Mouse (Mus musculus): ENCODE measurements around the gene Dhrs7b. TPM values are rescaled to one million over a fixed set of nuclear protein-coding genes. Genes with fewer than 3 reads are reported as not detected.
"Not testable (repeated sequence)": the region's sequence is repeated elsewhere in the genome, so short reads cannot be mapped to it uniquely, and the experiment has no call there.

Gene Dhrs7b
- total RNA-seq, 2 experiments from 2014 or later, result 17.1 to 19.7 TPM

DNA sequence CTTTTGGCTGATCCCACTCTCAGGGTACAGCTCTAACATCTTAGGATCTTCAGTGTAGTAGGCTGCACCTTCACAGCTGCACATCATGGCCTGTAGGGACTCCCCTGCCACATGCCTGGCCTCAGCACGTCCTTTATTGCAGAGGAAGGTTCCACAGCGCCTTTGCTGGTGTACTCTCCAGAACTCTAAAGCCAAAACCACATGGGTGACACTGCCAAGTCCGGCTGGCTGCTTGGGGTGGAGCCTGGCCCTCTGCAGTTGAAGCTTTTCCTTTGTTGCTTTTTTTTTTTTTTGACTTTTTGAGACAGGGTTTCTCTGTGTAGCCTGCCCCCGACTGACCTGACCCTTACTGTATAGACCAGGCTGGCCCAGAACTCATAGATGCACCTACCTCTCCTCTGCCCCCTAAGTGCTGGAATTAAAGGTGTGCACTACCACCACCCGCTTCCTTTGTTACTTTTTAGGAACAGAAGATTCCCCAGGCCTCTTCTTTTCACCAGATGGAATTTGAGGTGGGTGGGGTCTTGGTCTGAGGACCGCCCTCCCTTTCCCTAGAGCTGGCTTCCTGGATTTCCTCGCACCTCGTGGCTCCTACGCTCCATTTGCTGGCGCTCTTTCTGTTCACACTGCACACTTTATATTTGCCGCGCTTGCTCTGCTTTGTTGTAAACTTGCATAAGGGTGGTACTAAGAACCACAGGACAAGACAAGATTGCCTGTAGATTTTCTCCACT lies 11.2 kb downstream of the Dhrs7b start:
- DNase-seq, result no peak

DNA sequence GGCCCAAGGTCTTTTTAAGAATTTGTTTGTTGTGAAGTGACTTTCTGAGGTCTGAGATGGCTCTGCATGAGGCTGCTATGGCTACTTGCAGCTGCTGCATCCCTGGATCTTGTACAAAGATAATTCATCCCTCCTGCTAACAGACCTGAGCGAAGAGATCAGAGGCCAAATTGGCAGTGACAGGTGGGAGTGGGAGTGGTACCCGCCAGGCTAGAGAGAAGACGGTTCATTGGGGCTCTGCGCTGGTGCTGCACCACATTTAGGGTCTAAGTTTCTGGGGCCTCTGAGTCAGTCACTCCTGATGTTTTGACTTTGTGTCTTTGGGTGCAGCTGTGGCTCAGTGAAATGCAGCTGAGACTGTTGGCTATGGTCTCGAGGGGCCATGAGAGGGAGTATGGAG lies 13.0 kb downstream of the Dhrs7b start:
- DNase-seq, result no peak

DNA sequence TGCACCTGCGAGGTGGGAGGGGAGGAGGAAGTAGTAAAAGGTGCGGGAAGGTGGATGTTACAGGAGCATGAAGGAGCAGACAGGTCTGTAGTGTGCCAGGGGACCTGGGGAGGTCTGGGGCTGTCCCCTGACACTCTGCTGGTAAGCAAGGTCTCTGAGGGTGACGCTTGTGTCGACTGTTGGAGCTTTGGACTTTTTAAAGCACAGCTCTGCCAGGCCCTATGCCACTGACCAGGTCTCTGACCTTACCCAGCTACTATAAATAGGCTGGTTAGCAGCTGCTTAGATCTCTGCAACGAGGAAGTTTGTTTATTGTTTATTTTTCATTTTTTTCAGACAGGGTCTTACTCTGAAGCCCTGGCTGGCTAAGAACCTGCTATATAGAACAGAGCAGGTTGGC lies 15.0 kb downstream of the Dhrs7b start:
- no peak for DNase-seq

DNA sequence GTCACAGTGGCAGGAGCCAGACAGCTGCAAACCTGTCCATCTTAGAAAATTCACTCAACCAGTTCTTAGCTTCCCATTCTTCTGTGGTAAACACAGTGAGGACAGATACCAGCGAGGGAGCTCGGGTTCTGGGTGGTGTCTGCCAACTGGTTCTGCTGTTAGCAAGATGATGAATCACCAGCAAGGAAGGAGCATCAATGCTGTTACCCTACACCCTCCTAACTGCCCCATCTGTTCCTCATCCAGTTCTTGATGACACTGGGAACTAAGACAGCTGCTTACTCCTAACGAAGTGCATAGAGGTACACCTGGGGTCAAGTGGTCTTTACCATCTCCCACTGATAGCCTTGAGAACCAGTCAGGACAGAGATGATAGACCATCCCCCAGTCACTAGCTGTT lies 26.2 kb downstream of the Dhrs7b start:
- no peak for DNase-seq

DNA sequence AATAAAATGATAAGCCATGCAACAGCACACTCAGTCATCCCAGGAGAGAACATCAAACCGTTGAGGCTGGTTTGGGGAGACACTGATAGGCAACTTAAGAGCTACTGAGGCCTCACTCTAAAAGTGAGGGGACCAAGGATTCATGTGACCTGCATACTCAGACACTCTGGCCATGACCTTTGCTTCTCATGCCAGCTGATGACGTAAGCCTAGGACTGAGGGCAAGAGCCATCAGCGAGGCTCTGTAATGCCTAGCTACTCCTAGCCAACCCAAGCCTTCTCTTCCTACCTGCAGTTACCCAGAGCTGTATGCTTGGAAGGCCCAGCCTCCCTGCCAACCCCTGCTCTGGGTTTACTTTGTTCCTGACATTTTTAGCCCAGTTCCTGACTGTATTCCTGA lies 31.6 kb downstream of the Dhrs7b start:
- no peak for DNase-seq

DNA sequence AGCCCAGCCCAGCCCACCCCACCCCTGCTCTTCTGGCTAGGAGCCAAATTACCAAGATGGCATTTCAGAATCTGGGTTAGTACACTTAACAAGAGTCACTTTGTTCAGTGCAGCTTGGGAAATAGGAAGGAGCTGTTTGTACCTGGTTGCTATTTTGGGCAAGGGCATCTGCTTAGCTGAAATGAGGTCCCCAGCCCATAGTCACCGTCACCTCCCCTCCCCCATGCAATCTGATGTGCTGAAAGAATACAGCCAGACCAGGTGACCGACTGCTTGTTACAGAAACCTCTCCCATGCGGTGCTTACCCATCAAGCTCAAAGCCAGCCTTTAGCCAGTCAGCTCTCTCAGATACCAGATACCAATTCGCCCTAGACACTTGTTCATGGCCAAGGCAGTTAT lies 32.8 kb downstream of the Dhrs7b start:
- peak; percentile 37 for DNase-seq

DNA sequence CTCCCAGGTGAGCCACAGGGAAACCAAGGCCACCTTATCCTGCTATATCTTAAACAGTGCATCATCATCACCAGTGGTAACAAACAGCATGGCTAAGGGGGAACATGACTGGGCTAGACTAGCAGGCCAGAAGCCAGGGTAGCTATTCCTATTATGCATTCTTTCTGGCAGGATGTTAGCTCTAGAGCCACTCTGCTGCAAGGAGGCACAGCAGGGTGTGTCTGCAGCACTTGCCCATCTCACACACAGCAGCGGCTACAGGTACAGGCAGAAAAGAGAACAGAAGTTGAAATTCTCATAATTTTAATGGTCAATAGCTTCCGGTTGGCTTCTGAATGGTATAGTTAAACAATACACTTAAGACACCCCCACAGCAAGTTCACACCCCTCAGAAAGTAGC lies 33.7 kb downstream of the Dhrs7b start:
- DNase-seq, result no peak

DNA sequence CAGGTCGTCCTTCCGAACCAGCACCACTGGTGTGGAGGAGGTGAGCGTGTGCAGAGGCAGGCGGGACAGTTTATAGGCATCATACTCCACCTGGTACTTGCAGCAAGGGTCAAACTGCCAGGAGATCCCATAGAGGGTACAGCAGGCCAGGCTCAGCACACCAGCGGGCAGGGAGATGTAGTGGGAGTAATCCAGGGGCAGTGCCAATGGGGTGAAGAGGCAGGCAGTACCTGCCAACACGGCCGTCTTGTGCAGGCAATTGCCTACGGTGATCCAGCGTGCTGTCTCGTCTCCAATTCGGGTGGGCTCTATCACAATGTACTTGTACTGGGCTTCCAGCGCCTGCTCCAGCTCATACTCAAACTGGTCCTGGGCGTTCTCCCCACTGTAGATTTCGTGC lies 34.5 kb downstream of the Dhrs7b start:
- peak; percentile 35 for DNase-seq

DNA sequence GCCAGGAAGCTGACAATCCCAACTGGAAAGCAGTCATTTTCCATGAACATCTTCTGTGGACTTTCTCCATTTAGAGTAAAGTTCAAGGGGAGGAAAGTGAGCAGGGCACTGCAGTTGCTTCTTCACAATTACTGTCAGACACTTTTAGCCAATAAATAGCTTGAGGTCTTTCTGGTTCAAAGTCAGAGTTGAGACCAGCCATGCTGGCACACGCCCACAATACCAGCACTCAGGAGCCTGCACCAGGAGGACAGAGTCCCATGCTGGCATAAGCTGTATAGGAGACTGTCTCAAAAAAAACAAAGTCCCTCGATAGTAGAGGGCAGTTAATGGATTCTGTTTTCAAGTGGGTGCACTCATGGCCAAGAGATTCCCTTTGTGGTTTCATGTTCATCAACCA lies 35.6 kb downstream of the Dhrs7b start:
- DNase-seq, result no peak

DNA sequence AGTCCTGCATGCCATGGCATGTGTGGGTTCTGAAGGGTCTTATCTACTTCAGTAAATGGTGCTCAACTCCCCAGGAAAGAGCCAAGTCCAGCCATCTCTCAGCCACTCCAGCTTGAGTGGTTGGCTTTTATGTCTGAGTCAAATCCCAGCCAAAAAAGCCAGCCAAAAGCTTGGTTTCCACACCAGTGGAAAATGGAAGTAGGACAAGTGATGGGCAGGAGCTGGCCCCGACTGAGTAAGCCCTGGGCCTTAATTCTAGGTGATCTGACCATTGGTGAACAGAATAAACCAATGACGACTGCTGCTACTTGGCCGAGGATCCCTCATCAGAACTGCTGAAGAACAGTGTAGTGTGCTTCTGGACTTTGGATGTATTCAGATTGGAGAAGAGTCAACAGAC lies 37.0 kb downstream of the Dhrs7b start:
- no peak for DNase-seq

DNA sequence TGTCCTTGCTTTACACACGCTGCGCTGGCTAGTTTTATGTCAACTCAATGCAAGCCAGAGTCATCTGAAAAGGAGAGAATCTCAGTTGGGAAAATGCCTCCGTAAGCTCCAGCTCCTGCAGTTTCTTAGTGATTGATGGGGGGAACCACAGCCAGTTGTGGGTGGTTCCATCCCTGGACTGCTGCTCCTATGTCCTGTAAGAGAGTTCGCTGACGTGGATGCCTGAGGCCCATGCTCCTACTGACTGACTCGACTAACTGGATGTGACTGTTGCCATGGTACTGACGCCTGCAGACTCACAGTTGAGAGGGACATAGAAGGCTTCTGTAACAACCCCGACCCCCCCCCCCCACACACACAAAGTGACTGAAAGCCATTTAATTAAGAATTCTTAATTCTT lies 37.5 kb downstream of the Dhrs7b start:
- no peak for DNase-seq

DNA sequence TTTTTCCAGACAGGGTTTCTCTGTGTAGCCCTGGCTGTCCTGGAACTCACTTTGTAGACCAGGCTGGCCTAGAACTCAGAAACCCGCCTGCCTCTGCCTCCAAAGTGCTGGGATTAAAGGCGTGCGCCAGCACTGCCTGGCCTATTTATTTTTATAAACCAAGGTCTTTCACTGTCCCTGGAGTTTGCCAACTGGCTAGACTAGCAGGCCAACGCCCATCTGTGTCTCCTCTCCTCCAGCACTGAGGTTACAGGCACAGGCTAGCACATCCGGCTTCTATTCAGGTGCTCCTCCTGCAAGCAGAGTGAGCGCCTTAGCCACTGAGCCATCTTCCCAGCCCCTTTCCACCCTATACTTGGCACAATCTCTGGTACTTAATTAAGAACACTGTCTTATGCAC lies 39.0 kb downstream of the Dhrs7b start:
- not testable (repeated sequence) for DNase-seq

DNA sequence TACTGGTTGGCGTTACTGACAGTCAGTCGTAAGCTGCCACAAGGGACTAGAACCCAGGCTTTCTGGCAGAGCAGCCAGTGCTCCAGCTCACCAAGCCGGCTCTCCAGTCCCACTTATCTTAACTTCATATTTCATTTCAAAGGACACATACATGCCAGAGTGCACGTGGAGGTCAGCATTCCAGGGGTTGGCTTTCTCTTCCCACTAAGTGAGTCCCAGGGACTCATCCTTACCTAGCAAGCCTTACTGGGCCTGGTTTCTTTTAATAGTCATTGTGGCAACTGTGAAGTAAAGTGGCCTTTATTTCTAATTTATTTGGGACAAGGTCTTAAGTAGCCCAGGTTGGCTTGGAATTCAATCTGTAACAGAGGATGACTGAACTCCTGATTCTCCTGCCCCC lies 41.0 kb downstream of the Dhrs7b start:
- DNase-seq, result no peak

DNA sequence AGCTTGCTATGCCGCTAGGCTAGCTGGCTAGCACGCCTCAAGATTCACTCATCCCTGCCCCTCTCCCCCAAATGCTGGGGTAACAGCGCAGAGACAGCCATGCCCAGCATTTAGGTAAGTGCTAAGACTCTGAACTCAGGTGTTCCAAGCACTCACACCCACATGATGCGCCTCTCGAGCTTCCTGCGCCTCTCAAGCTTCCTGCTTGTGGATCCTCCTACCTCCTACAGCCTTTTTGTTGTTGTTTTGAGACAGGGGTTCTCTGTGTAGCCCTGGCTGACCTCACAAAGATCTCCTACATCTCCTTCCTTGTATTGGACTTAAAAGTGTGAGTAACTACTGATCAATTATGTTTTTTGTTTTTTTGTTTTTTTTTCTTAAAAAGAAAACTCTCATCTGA lies 42.7 kb downstream of the Dhrs7b start:
- DNase-seq, result no peak

DNA sequence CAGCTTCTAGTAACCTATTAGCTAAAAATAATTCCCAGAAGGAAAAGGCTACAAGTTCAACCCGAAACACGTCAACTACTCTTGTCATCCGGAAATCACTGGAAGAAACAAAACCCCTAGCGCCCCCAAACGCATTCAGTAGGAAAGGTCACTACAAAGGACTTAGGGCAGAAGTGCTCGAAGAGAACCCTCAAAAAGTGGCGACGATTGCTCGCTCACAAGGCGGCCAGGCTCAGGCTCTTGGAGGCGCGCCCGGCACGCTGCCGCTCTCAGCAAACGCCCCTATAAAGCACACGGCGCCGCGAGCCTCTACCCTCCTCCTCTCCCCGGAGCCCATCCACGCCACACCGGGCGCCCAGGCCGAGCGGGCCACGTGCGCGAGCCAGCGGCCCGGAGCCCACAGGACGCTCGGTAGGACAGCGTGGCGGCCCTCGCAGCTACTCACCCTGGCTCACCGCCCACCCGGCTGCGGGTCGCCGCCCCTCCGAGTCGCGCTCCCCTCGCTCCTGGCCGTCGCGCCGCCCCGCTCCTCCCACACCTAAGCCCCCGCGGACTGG lies 47.7 kb downstream of the Dhrs7b start:
- peak; percentile 73 for DNase-seq

DNA sequence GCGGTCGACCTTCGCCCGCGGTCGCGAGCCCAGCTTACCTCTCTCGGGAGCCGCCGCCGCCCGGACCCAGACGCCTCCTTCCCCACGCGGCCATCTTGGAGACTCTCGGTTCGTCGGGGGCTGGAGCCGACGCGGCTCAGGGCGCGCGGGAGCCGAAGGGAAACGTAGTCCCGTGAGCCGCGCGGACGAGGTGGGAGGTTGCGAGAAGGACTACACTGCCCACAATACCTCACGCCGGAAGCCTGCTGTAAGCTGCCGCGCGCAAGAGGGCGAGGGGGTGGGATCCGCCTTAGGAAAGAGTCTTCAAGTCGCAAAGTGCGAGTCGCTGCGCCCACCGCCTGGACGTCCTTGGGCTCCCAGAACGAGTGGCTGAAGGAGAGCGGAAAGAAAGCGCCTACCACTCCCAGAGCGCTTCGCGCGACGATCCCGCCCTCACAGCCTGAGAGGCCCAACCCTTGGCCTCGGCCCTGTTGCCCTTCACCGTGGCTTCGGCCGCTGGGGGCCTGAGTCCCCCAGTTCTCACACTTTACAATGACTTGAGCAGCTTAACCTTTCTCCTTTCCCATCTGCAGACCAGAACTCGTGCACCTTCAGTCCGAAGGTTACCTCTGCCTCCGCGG lies 48.4 kb downstream of the Dhrs7b start, which contains the start of gene Tmem11:
Gene Tmem11 (minus strand): TSS at position 598 of the 620 bp plus-strand sequence.
- peak; percentile 95 for DNase-seq

DNA sequence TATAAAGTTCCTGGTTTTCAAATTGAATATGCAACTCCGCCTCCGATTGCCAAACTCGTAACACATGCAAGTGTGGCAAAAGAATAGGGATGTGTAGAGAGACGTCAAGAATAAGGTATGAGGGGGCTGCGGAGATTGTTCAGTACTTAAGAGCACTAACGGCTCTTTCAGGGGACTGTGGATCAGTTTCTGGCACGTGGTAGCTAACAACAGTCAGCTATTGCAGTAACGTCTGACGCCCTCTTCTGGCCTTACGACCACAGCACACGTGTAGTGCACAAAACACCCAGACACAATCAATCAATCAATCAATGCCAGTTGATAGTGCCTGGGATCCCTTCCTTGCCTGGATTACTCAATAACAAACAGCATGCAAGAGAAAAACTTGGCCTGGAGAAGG lies 49.0 kb downstream of the Dhrs7b start:
- peak; percentile 57 for DNase-seq

DNA sequence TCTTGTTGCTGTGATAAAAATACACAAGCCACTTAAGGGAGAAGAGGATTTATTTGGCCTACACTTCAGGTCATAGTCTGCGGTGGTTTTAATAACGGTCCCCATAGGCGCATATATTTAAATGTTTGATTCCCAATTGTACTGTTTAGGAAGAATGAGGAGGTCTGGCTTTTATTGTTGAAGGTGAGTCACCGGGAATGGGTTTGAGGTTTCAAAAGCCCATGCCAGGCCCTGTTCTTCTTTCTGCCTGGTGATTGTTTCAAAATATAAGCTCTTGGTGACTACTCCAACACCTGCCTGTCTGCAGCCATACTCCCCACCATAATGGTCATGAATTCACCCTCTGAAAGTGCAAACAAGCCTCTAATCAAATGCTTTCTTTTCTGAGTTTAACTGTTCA lies 50.1 kb downstream of the Dhrs7b start:
- no peak for DNase-seq

DNA sequence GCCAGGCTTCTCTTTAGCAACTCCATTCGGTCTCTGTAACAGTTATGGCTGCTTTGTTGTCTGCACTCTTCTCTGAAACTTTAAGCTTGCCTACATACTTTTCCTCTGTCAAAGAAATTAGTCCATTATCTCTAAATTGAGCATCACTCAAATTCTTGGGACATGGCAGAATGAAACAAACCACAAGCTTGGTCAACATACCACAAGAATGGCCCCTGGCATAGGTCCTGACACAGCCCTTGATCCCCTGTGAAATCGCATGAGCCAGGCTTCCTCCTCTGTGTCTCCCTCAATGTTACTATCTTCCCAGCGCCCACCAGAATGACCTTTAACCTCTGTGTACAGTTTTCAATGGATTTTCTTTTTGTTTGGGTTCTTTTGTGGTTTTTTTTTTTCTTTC lies 52.0 kb downstream of the Dhrs7b start:
- no peak for DNase-seq

DNA sequence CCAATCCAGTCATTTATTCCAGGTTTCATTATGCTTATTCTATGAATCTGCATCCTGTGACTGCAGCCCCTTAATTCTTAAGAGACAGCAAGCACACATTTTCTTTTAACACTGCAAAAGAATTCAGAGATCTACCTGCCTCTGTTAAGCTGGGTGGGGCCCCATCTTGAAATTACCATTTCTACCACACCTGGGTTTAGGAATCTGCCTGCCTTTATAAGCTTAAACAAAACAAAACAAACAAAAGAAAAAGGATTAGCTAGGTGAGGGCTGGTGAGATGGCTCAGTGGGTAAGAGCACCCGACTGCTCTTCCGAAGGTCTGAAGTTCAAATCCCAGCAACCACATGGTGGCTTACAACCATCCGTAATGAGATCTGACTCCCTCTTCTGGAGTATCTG lies 56.6 kb downstream of the Dhrs7b start:
- DNase-seq, result not testable (repeated sequence)

DNA sequence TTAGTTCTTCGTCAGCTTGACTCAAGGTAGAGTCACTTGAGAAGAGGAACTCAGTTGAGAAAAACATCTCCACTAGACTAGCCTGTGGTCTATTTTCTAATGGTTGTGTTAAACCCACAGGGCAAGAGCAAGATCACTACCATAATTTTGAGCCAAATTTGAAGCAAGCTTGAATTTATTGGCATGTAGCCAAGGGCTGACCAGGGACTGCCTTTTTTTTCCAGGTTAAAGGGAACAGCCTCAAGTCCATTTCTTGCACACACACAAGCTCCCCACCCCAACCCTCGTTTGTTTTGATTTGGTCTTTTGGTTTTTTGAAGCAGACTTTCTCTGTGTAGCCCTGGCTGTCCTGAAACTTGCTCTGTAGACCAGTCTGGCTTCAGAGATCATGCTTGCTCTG lies 59.4 kb downstream of the Dhrs7b start:
- no peak for DNase-seq

DNA sequence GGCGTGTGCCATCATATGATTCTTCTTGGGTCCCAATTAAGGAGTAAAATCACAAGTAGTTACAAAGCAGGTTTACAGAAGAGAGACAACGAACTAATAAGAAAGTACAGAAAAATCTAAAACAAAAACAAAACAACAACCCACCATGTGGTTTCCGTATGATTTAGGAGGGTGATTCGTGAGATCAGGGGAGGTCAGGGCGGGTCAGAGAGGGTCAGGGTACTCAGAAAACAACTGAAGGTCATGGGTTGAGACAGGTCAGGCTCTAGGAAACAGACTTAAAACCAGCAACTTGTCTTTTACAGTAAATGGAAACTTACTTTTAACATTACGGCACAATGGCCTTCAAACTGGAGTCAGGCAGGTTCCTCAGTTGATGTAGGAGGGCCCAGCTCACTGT lies 59.9 kb downstream of the Dhrs7b start:
- DNase-seq, result no peak

DNA sequence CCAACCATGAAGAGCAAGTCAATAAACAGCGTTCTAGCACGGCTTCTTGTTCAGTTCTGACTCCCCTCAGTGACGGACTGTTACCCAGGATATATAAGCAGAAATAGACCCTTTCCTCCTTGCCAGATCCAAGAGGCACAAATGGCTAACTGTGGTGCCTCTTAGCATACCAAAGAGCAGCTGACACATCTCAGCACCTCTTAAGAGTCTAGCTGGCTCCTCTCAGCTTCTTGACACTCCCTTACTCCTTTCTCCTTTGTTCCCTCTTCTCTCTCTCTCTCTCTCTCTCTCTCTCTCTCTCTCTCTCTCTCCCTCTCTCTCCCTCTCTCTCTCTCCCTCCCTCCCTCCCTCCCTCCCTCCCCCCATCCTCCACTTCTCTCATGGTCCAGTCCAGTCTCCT lies 60.3 kb downstream of the Dhrs7b start:
- no peak for DNase-seq

DNA sequence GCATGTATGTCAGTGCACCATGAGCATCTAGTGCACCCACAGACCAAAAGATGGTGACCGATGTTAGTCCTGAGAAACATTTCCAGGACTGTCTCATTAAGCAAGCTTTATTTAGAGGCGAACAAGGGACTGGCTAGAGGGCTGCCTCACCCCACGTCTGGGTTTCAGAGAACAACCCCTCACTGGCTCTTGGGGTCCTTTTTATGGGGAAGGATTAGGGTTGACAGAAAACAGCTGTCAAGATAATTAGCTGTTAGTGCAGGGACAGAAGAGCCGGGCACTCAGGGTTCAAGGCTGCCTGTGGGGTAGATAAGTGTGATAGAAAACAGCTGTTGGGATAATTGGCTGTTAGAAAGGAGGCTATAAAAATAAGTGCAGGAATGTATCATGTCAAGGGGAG lies 65.5 kb downstream of the Dhrs7b start:
- DNase-seq, result no peak
